Mouse (Mus musculus) heart, embryonic 14.5 days (tissue): ENCODE results near the gene Ncam2. TPM values are rescaled to one million over a fixed set of nuclear protein-coding genes. Genes with fewer than 3 reads are reported as not detected.

Experiments
- ATAC-seq: fragments of 200-750 bp; cut with Nextera tagmentation; 2 replicates; pipeline ENCODE4 v1.8.0; 2017; ENCODE audit warnings: low read depth, moderate TSS enrichment; ENCODE audit not compliant: insufficient number of reproducible peaks, insufficient read depth, low FRiP score
- H3K27ac ChIP-seq, 2 experiments: fragments of 200-500 bp in 1 of 2; fragments of 300-500 bp in 1 of 2; sonication (generic) in 1 of 2; replicated peaks in 1 of 2; 2 replicates each; pipeline ENCODE4 v1.5.1; 2012 to 2014; ENCODE audit warnings: low read depth in 2 of 2, low read length in 2 of 2, control low read depth in 1 of 2, mild to moderate bottlenecking in 1 of 2, mixed read lengths in 1 of 2; ENCODE audit not compliant: control insufficient read depth in 1 of 2, insufficient read depth in 1 of 2
- H3K27me3 ChIP-seq: fragments of 300-500 bp; sonication (generic); 2 replicates; pipeline ENCODE4 v1.6.1; 2014; ENCODE audit warnings: mild to moderate bottlenecking, low read length, control low read depth; ENCODE audit not compliant: control insufficient read depth, insufficient read depth
- H3K36me3 ChIP-seq: fragments of 300-500 bp; sonication (generic); 2 replicates; pipeline ENCODE4 v1.6.1; 2014; ENCODE audit warnings: mild to moderate bottlenecking, control low read depth, low read length, mixed read lengths; ENCODE audit not compliant: control insufficient read depth, insufficient read depth
- H3K4me1 ChIP-seq, 2 experiments: fragments of 200-500 bp in 1 of 2; fragments of 300-500 bp in 1 of 2; sonication (generic) in 1 of 2; 2 replicates each; pipeline ENCODE4 v1.6.1; 2012 to 2014; ENCODE audit warnings: low read length in 2 of 2, control low read depth in 1 of 2, mixed read lengths in 1 of 2; ENCODE audit not compliant: control insufficient read depth in 2 of 2, insufficient read depth in 2 of 2
- H3K4me2 ChIP-seq: fragments of 300-500 bp; sonication (generic); 2 replicates; pipeline ENCODE4 v1.6.1; 2014; ENCODE audit warnings: mild to moderate bottlenecking, low read length
- H3K4me3 ChIP-seq, 2 experiments: fragments of 200-500 bp in 1 of 2; fragments of 300-500 bp in 1 of 2; sonication (generic) in 1 of 2; 2 replicates each; pipeline ENCODE4 v1.5.1; 2012 to 2014; ENCODE audit warnings: low read length in 2 of 2, mild to moderate bottlenecking in 2 of 2, control low read depth in 1 of 2, low read depth in 1 of 2, moderate library complexity in 1 of 2; ENCODE audit not compliant: control insufficient read depth in 1 of 2, insufficient read depth in 1 of 2
- H3K9ac ChIP-seq: fragments of 300-500 bp; sonication (generic); 2 replicates; pipeline ENCODE4 v1.6.1; 2014; ENCODE audit warnings: mild to moderate bottlenecking, low read length
- H3K9me3 ChIP-seq: fragments of 300-500 bp; sonication (generic); 2 replicates; pipeline ENCODE4 v1.6.1; 2016; ENCODE audit warnings: low read length, control low read depth; ENCODE audit not compliant: control insufficient read depth
- WGBS: fragments of 180-500 bp; shearing (Covaris S2); extraction: QIAGEN DNeasy Blood & Tissue Kit; methylation state at CpG from one replicate; pipeline ENCODE4 v1.1.7; 2014; 5-methylcytosine and 5-hydroxymethylcytosine counted together
- polyA plus RNA-seq: library from polyadenylated mRNA; unstranded; fragments of >200 nt; fragmentation: Nextera tagmentation; extraction: Ambion mirVana; gene quantifications from 2 replicates; pipeline ENCODE4 v1.2.1, GENCODE M21; 2014

Ncam2 gene
- polyA plus RNA-seq, 1 experiment from 2014 or later, result 0.11 TPM

- 82% methylated on average over 3 of the region's 3 CpGs for WGBS
- no peaks in the 10 kb centered on the region for H3K36me3 ChIP-seq
- no peak overlapping the region for H3K9ac ChIP-seq
- ATAC-seq, result no peak
- no peaks in the 10 kb centered on the region for H3K9me3 ChIP-seq
- H3K4me2 ChIP-seq, result no peak overlapping the region
- H3K4me1 ChIP-seq, result no peaks in the 10 kb centered on the region
- H3K27me3 ChIP-seq, result no peaks in the 10 kb centered on the region
- H3K27ac ChIP-seq, result no peak overlapping the region
- no peak overlapping the region for H3K4me3 ChIP-seq
These were observed 108.7 kb downstream of the Ncam2 start for GRCm38 (mm10) chr16:81309215-81309614.

DNA sequence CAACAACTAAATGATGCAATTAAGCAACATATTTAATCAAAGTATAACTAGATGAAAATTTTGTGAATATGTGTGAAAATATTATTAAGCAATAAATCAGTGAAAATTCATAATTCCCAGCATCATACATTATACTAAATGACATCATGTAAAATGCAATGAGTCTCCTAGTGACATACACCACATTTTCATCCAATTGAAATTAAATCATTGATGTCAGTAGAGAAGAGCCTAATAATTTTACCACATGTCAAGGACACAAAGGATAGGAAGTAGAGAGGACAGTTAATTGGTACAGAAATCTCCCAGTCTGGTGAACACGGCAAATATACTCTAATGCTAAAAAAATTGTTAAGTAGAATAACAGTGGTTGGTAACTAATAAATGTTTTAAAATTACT, 118.5 kb downstream of the Ncam2 start:
- Histone ChIP-seq H3K4me2 (no peak overlapping the region), H3K36me3 (no peaks in the 10 kb centered on the region), H3K9ac (no peak overlapping the region), H3K4me3 (no peak overlapping the region), H3K4me1 (no peaks in the 10 kb centered on the region), H3K9me3 (no peaks in the 10 kb centered on the region), H3K27ac (no peak overlapping the region), H3K27me3 (no peaks in the 10 kb centered on the region)
- WGBS, result 87% methylated on average over 1 of the region's 1 CpGs
- ATAC-seq, result no peak

DNA sequence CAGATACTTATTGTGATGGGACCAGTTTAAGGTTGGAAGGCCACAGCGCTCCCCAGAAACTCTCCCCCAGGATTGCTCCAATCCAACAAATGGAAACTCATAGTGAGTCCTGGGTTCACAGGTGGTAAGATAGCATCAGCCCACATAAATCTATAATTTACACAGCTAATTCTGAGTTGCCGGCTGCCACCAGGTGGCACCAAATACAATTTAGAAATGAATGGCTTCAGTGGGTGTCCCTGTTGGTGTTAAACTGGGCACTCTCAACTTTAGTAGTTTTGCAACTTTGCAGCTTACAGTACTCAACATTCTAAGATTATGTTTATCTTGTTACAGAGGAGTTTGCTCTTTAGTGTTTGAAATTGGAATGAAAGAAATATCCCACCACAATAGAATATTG, 130.0 kb downstream of the Ncam2 start:
- H3K9me3 ChIP-seq, result no peaks in the 10 kb centered on the region
- H3K36me3 ChIP-seq, result no peaks in the 10 kb centered on the region
- ATAC-seq, result no peak
- H3K27ac ChIP-seq, result no peak overlapping the region
- 14% methylated on average over 2 of the region's 2 CpGs for WGBS
- H3K4me3 ChIP-seq, result no peak overlapping the region
- H3K4me1 ChIP-seq, result no peaks in the 10 kb centered on the region
- H3K27me3 ChIP-seq, result no peaks in the 10 kb centered on the region
- H3K9ac ChIP-seq, result no peak overlapping the region
- no peak overlapping the region for H3K4me2 ChIP-seq

DNA sequence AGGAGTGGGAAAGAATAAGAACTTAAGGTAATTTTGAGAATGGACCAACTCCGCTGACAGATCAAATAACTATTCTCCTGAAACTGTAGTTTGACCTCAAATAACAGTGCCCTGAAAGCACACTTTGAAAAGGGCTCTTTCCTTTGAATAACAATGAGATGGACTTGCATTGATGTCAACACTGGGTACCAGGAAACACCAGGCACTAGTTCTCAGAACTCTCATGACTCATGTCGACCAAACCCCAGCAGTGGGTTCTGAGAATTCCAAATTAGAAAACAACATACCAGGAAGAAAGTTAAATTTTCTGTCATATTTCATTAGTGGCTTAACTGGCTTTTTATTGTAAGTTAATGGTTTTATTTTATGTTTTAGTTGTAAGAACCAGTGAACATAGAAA, 165.4 kb downstream of the Ncam2 start:
- Histone ChIP-seq H3K9ac (no peak overlapping the region), H3K27me3 (no peaks in the 10 kb centered on the region), H3K4me2 (no peak overlapping the region), H3K4me1 (no peaks in the 10 kb centered on the region), H3K27ac (no peak overlapping the region), H3K36me3 (no peaks in the 10 kb centered on the region), H3K4me3 (no peak overlapping the region), H3K9me3 (no peaks in the 10 kb centered on the region)
- no peak for ATAC-seq
- 74% methylated on average over 2 of the region's 2 CpGs for WGBS

- no peak for ATAC-seq
- H3K27ac ChIP-seq, result no peak overlapping the region
- no peaks in the 10 kb centered on the region for H3K27me3 ChIP-seq
- no peaks in the 10 kb centered on the region for H3K9me3 ChIP-seq
- H3K4me1 ChIP-seq, result no peaks in the 10 kb centered on the region
- no peak overlapping the region for H3K9ac ChIP-seq
- no peak overlapping the region for H3K4me3 ChIP-seq
- no peak overlapping the region for H3K4me2 ChIP-seq
- WGBS, result 80% methylated on average over 8 of the region's 8 CpGs
- no peaks in the 10 kb centered on the region for H3K36me3 ChIP-seq
These were observed 173.7 kb downstream of the Ncam2 start for GRCm38 (mm10) chr16:81374234-81374633.

DNA sequence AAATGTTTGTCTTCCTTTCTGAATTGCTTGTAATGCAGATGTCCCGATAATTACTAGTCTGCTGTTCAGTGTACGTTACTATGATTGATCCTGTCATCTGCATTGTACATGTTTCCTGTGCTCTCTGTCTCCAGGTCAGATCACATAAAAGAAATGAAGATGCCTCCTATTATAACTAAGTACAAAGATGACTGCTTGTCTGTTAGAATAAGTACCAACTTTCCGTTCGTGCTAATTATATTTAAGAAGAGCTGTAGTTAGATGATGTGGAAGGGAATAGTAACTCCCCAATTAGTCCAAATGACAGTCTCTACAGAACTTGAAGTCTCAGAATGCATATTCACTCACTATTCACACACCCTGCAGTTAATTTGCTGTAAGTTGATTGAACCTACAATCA, 179.9 kb downstream of the Ncam2 start:
- H3K36me3 ChIP-seq, result no peaks in the 10 kb centered on the region
- H3K9ac ChIP-seq, result no peak overlapping the region
- H3K4me2 ChIP-seq, result no peak overlapping the region
- no peaks in the 10 kb centered on the region for H3K4me1 ChIP-seq
- H3K27me3 ChIP-seq, result no peaks in the 10 kb centered on the region
- no peak overlapping the region for H3K4me3 ChIP-seq
- ATAC-seq, result no peak
- no peaks in the 10 kb centered on the region for H3K9me3 ChIP-seq
- WGBS, result 81% methylated on average over 4 of the region's 4 CpGs
- no peak overlapping the region for H3K27ac ChIP-seq

DNA sequence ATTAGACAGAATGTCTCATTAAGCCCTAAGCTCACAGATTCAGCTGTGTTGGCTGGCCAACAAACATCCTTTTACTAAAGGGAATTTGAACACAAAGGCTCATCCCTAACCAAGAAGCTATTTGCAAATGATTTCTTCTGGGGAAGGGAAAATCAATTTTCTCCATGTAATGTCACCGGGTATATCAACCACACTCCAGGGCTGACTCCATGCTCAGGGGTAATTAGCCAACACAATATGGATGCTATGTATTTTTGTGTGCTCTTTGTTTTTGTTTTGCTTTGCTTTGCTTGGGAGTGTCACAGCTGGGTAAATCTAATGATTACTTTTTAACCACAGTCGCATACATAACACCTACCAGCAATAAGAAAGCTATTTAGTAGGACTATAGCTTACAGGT, 188.1 kb downstream of the Ncam2 start:
- Histone ChIP-seq H3K9me3 (no peaks in the 10 kb centered on the region), H3K4me1 (no peaks in the 10 kb centered on the region), H3K27me3 (no peaks in the 10 kb centered on the region), H3K9ac (no peak overlapping the region), H3K4me2 (no peak overlapping the region), H3K4me3 (no peak overlapping the region), H3K36me3 (no peaks in the 10 kb centered on the region), H3K27ac (no peak overlapping the region)
- WGBS, result 81% methylated on average over 2 of the region's 2 CpGs
- ATAC-seq, result no peak

DNA sequence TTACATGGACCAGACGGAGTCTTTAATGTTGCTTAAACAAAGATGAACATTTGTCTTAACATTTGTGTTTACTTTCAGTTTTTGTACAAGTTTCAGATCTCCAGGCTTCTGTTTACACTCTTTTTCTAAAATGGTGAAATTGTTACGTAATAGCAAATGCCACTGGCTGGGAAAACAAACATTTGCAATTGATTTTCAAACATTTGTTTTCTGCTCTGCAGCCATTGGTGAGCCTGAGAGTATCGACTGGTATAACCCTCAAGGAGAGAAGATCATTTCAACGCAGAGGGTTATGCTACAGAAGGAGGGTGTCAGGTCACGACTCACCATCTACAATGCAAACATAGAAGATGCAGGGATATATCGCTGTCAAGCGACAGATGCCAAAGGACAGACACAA, 234.1 kb downstream of the Ncam2 start:
- 83% methylated on average over 7 of the region's 7 CpGs for WGBS
- Histone ChIP-seq H3K4me1 (no peaks in the 10 kb centered on the region), H3K9ac (no peak overlapping the region), H3K36me3 (no peaks in the 10 kb centered on the region), H3K9me3 (no peaks in the 10 kb centered on the region), H3K4me3 (no peak overlapping the region), H3K27me3 (no peaks in the 10 kb centered on the region), H3K4me2 (no peak overlapping the region), H3K27ac (no peak overlapping the region)
- ATAC-seq, result no peak
